Mouse (Mus musculus) cerebellum, postnatal 25 days (tissue): ENCODE results near the gene Pla2g1b.
"Not testable (repeated sequence)": the region's sequence is repeated elsewhere in the genome, so short reads cannot be mapped to it uniquely, and the experiment has no call there.

ENCODE experiments used
- DNase-seq, 2 experiments: peaks; one replicate each; pipeline ENCODE4 v3.0.0; 2021; ENCODE audit warnings: mixed read lengths in 2 of 2

Pla2g1b gene

GRCm38 (mm10) chr5:115507267-115507980, 41.4 kb downstream of the Pla2g1b start:
- peak; percentile 45 to 49 for DNase-seq

GRCm38 (mm10) chr5:115507981-115508858, 42.2 kb downstream of the Pla2g1b start:
- DNase-seq: peak; percentile 85 to 89

GRCm38 (mm10) chr5:115508859-115509147, 42.7 kb downstream of the Pla2g1b start:
- DNase-seq: peak in 1 of 2 experiments; percentile 52

GRCm38 (mm10) chr5:115509321-115509761, 43.3 kb downstream of the Pla2g1b start:
- DNase-seq: peak; percentile 44 to 55

GRCm38 (mm10) chr5:115509790-115510689, 44.0 kb downstream of the Pla2g1b start:
- peak in 1 of 2 experiments; percentile 33 for DNase-seq

GRCm38 (mm10) chr5:115512375-115512774, 46.3 kb downstream of the Pla2g1b start:
- no peak for DNase-seq

GRCm38 (mm10) chr5:115513246-115513645, 47.2 kb downstream of the Pla2g1b start:
- DNase-seq: no peak

GRCm38 (mm10) chr5:115513721-115514120, 47.7 kb downstream of the Pla2g1b start:
- DNase-seq: no peak

- no peak for DNase-seq
Measured at GRCm38 (mm10) chr5:115514346-115514745, 48.3 kb downstream of the Pla2g1b start.

GRCm38 (mm10) chr5:115514896-115515587, 49.0 kb downstream of the Pla2g1b start:
- no peak for DNase-seq

- no peak for DNase-seq
Measured at GRCm38 (mm10) chr5:115516081-115516907, 50.2 kb downstream of the Pla2g1b start.

GRCm38 (mm10) chr5:115516908-115517307, 50.8 kb downstream of the Pla2g1b start:
- no peak for DNase-seq

GRCm38 (mm10) chr5:115517501-115517900, 51.4 kb downstream of the Pla2g1b start:
- DNase-seq: no peak

- DNase-seq: not testable (repeated sequence)
Measured at GRCm38 (mm10) chr5:115518214-115518613, 52.2 kb downstream of the Pla2g1b start.

- DNase-seq: peak; percentile 65 to 68
Measured at GRCm38 (mm10) chr5:115520325-115520869, 54.3 kb downstream of the Pla2g1b start.

- peak; percentile 16 to 34 for DNase-seq
Measured at GRCm38 (mm10) chr5:115521553-115522461, 55.7 kb downstream of the Pla2g1b start.

GRCm38 (mm10) chr5:115522531-115522930, 56.5 kb downstream of the Pla2g1b start:
- DNase-seq: peak in 1 of 2 experiments; percentile 11

GRCm38 (mm10) chr5:115522981-115523499, 57.0 kb downstream of the Pla2g1b start:
- DNase-seq: no peak

GRCm38 (mm10) chr5:115523971-115524370, 57.9 kb downstream of the Pla2g1b start:
- peak in 1 of 2 experiments; percentile 33 for DNase-seq
